Mouse (Mus musculus) megakaryocyte-erythroid progenitor cell, adult 5-6 weeks (primary cell): ENCODE measurements around the gene Tm4sf4. TPM values are rescaled to one million over a fixed set of nuclear protein-coding genes. Genes with fewer than 3 reads are reported as not detected.

Experiments
- ATAC-seq: replicated peaks from 2 replicates; pipeline ENCODE4 v1.8.0; 2016; ENCODE audit warnings: mild to moderate bottlenecking, inconsistent platforms; ENCODE audit not compliant: severe bottlenecking, poor library complexity, low FRiP score, low TSS enrichment
- total RNA-seq, 2 experiments: library from RNA; stranded (forward) in 1 of 2; stranded (reverse) in 1 of 2; fragments of 200-1000, 215-1000 nt in 1 of 2; fragments of >200 nt in 1 of 2; fragmentation: Nextera tagmentation in 1 of 2; gene quantifications; 2 replicates each; pipeline ENCODE4 v1.2.3; 2014 to 2017

The Tm4sf4 gene
- total RNA-seq (2014; fragmentation: Nextera tagmentation) (not detected in 2 replicates), total RNA-seq (2017) (not detected in 2 replicates)

- ATAC-seq = no peak
These were observed at the start of gene Tm4sf4 for GRCm38 (mm10) chr3:57425089-57425730. Gene Tm4sf4, plus strand, starts transcription at chr3:57425314.

GRCm38 (mm10) chr3:57386423-57386822 lies 38.7 kb upstream of the Tm4sf4 start:
- no peak for ATAC-seq

GRCm38 (mm10) chr3:57386895-57387294 lies 38.2 kb upstream of the Tm4sf4 start:
- ATAC-seq = no peak

- ATAC-seq = no peak
These were observed 37.5 kb upstream of the Tm4sf4 start for GRCm38 (mm10) chr3:57387593-57387992.

GRCm38 (mm10) chr3:57411535-57411934 lies 13.6 kb upstream of the Tm4sf4 start:
- ATAC-seq = no peak

GRCm38 (mm10) chr3:57420233-57420632 lies 4.9 kb upstream of the Tm4sf4 start:
- ATAC-seq = no peak

GRCm38 (mm10) chr3:57420660-57421059 lies 4.5 kb upstream of the Tm4sf4 start:
- ATAC-seq = no peak

- no peak for ATAC-seq
These were observed 1.2 kb downstream of the Tm4sf4 start for GRCm38 (mm10) chr3:57426351-57426750.

GRCm38 (mm10) chr3:57428682-57429464 lies 3.8 kb downstream of the Tm4sf4 start:
- no peak for ATAC-seq

- ATAC-seq = no peak
These were observed 4.4 kb downstream of the Tm4sf4 start for GRCm38 (mm10) chr3:57429486-57429885.

- ATAC-seq = no peak
These were observed 6.6 kb downstream of the Tm4sf4 start for GRCm38 (mm10) chr3:57431706-57432105.

- no peak for ATAC-seq
These were observed 10.2 kb downstream of the Tm4sf4 start for GRCm38 (mm10) chr3:57435364-57435763.

- ATAC-seq = no peak
These were observed 15.8 kb downstream of the Tm4sf4 start for GRCm38 (mm10) chr3:57440956-57441355.

- ATAC-seq = no peak
These were observed 20.6 kb downstream of the Tm4sf4 start for GRCm38 (mm10) chr3:57445706-57446105.

GRCm38 (mm10) chr3:57447889-57448288 lies 22.8 kb downstream of the Tm4sf4 start:
- ATAC-seq = no peak

- 0 out of 2 replicates have a peak, but pooled peaks have one; percentile 59 for ATAC-seq
These were observed 23.3 kb downstream of the Tm4sf4 start for GRCm38 (mm10) chr3:57448445-57448844.

- ATAC-seq = no peak
These were observed 33.5 kb downstream of the Tm4sf4 start for GRCm38 (mm10) chr3:57458652-57459051.

GRCm38 (mm10) chr3:57463302-57463701 lies 38.2 kb downstream of the Tm4sf4 start:
- ATAC-seq = no peak

- no peak for ATAC-seq
These were observed 41.2 kb downstream of the Tm4sf4 start for GRCm38 (mm10) chr3:57466289-57466688.

GRCm38 (mm10) chr3:57469325-57469724 lies 44.2 kb downstream of the Tm4sf4 start:
- ATAC-seq = no peak

- no peak for ATAC-seq
These were observed 45.2 kb downstream of the Tm4sf4 start for GRCm38 (mm10) chr3:57470326-57470725.
